Mouse (Mus musculus) stomach, postnatal 0 days (tissue): ENCODE results near the gene Apoa5. TPM values are rescaled to one million over a fixed set of nuclear protein-coding genes. Genes with fewer than 3 reads are reported as not detected.

Source experiments
- ATAC-seq: fragments of 200-750 bp; cut with Nextera tagmentation; 2 replicates; pipeline ENCODE4 v1.8.0; 2017; ENCODE audit not compliant: low FRiP score, low TSS enrichment
- DNase-seq: peaks from one replicate; pipeline ENCODE4 v3.0.0-alpha.2; 2016; ENCODE audit warnings: low spot score
- H3K27ac ChIP-seq: fragments of 300-500 bp; sonication (generic); replicated peaks from 2 replicates; pipeline ENCODE4 v1.5.1; 2014; ENCODE audit warnings: mild to moderate bottlenecking, control low read depth
- H3K27me3 ChIP-seq: fragments of 300-500 bp; sonication (generic); 2 replicates; pipeline ENCODE4 v1.6.1; 2014; ENCODE audit warnings: low read length; ENCODE audit not compliant: control insufficient read depth, insufficient read depth
- H3K36me3 ChIP-seq: fragments of 300-500 bp; sonication (generic); 2 replicates; pipeline ENCODE4 v1.6.1; 2014; ENCODE audit warnings: low read length, mixed read lengths; ENCODE audit not compliant: control insufficient read depth, insufficient read depth
- H3K4me1 ChIP-seq: fragments of 300-500 bp; sonication (generic); replicated peaks from 2 replicates; pipeline ENCODE4 v1.6.1; 2014; ENCODE audit warnings: antibody characterized with exemption; ENCODE audit not compliant: control insufficient read depth, insufficient read depth
- H3K4me2 ChIP-seq: fragments of 300-500 bp; sonication (generic); replicated peaks from 2 replicates; pipeline ENCODE4 v1.6.1; 2014; ENCODE audit warnings: low read depth, mild to moderate bottlenecking, control low read depth, moderate library complexity
- H3K4me3 ChIP-seq: fragments of 300-500 bp; sonication (generic); 2 replicates; pipeline ENCODE4 v1.5.1; 2014; ENCODE audit warnings: low read depth, low read length, control low read depth
- H3K9ac ChIP-seq: fragments of 300-500 bp; sonication (generic); 2 replicates; pipeline ENCODE4 v1.6.1; 2014; ENCODE audit warnings: mild to moderate bottlenecking, low read length, control low read depth, mixed read lengths
- H3K9me3 ChIP-seq: fragments of 300-500 bp; sonication (generic); 2 replicates; pipeline ENCODE4 v1.6.1; 2016; ENCODE audit warnings: low read length; ENCODE audit not compliant: control insufficient read depth
- CTCF ChIP-seq: IDR thresholded peaks from 2 replicates; pipeline ENCODE4 v1.5.1; 2016; ENCODE audit warnings: antibody characterized with exemption, low read depth, mild to moderate bottlenecking, moderate library complexity
- EP300 ChIP-seq: optimal IDR thresholded peaks from 2 replicates; pipeline ENCODE3; 2016; ENCODE audit warnings: antibody characterized with exemption
- WGBS: fragments of 180-500 bp; shearing (Covaris S2); extraction: QIAGEN DNeasy Blood & Tissue Kit; methylation state at CpG from one replicate; pipeline ENCODE4 v1.1.7; 2014; 5-methylcytosine and 5-hydroxymethylcytosine counted together
- polyA plus RNA-seq: library from polyadenylated mRNA; unstranded; fragments of >200 nt; fragmentation: Nextera tagmentation; extraction: Ambion mirVana; gene quantifications from 2 replicates; pipeline ENCODE4 v1.2.1, GENCODE M21; 2015

Apoa5 gene
- polyA plus RNA-seq, 1 experiment from 2014 or later: 0.47 TPM

GRCm38 (mm10) chr9:46302142-46302541 is 33.7 kb downstream of the Apoa5 start:
- Histone ChIP-seq H3K4me3 (no peak overlapping the region), H3K27ac (no peak overlapping the region), H3K9ac (no peak overlapping the region), H3K27me3 (no peaks in the 10 kb centered on the region), H3K36me3 (peaks cover 7% of the 10 kb centered on the region; the same call in 1 of the 2 replicates), H3K4me2 (no peak overlapping the region), H3K9me3 (no peaks in the 10 kb centered on the region), H3K4me1 (no peaks in the 10 kb centered on the region)
- no peak for TF ChIP-seq EP300
- TF ChIP-seq CTCF: peak; percentile 94
- WGBS: 10% methylated on average over 2 of the region's 2 CpGs
- no peak for ATAC-seq
- DNase-seq: peak; percentile 45

GRCm38 (mm10) chr9:46309121-46309520 is 40.7 kb downstream of the Apoa5 start:
- ATAC-seq: no peak

GRCm38 (mm10) chr9:46314507-46314906 is 46.1 kb downstream of the Apoa5 start:
- Histone ChIP-seq H3K27ac (no peak overlapping the region), H3K4me1 (no peaks in the 10 kb centered on the region), H3K27me3 (no peaks in the 10 kb centered on the region), H3K4me2 (no peak overlapping the region), H3K9ac (no peak overlapping the region), H3K36me3 (no peaks in the 10 kb centered on the region), H3K4me3 (no peak overlapping the region), H3K9me3 (no peaks in the 10 kb centered on the region)
- DNase-seq (peak; percentile 74), ATAC-seq (peak; percentile 54)
- peak; percentile 98 for TF ChIP-seq CTCF
- TF ChIP-seq EP300: no peak
- 9% methylated on average over 4 of the region's 4 CpGs for WGBS

More at GRCm38 (mm10) chr9:46309121-46309520, 40.7 kb downstream of the Apoa5 start:
- Histone ChIP-seq H3K36me3 (no peaks in the 10 kb centered on the region), H3K9ac (no peak overlapping the region), H3K4me2 (no peak overlapping the region), H3K4me3 (no peak overlapping the region), H3K9me3 (no peaks in the 10 kb centered on the region), H3K27me3 (no peaks in the 10 kb centered on the region), H3K4me1 (no peaks in the 10 kb centered on the region), H3K27ac (no peak overlapping the region)
- peak; percentile 51 for DNase-seq
- TF ChIP-seq EP300: no peak
- TF ChIP-seq CTCF: peak; percentile 69
- WGBS: 10% methylated on average over 7 of the region's 7 CpGs

GRCm38 (mm10) chr9:46314921-46315320 is 46.5 kb downstream of the Apoa5 start:
- ATAC-seq: no peak
- H3K27ac ChIP-seq: no peak overlapping the region
- H3K36me3 ChIP-seq: no peaks in the 10 kb centered on the region
- H3K4me1 ChIP-seq: no peaks in the 10 kb centered on the region
- no peaks in the 10 kb centered on the region for H3K27me3 ChIP-seq
- H3K9ac ChIP-seq: no peak overlapping the region
- DNase-seq: no peak
- TF ChIP-seq CTCF (no peak), EP300 (no peak)
- no peaks in the 10 kb centered on the region for H3K9me3 ChIP-seq
- WGBS: 48% methylated on average over 2 of the region's 2 CpGs
- H3K4me2 ChIP-seq: no peak overlapping the region
- H3K4me3 ChIP-seq: no peak overlapping the region

- H3K36me3 ChIP-seq: no peaks in the 10 kb centered on the region
- H3K4me3 ChIP-seq: no peak overlapping the region
- WGBS: 66% methylated on average over 11 of the region's 11 CpGs
- H3K27me3 ChIP-seq: no peaks in the 10 kb centered on the region
- DNase-seq: no peak
- H3K4me1 ChIP-seq: no peaks in the 10 kb centered on the region
- H3K9ac ChIP-seq: no peak overlapping the region
- ATAC-seq: no peak
- H3K27ac ChIP-seq: no peak overlapping the region
- TF ChIP-seq EP300: no peak
- TF ChIP-seq CTCF: no peak
- H3K4me2 ChIP-seq: no peak overlapping the region
- H3K9me3 ChIP-seq: no peaks in the 10 kb centered on the region
These were observed 47.5 kb downstream of the Apoa5 start for GRCm38 (mm10) chr9:46315807-46316365.

- TF ChIP-seq EP300: no peak
- no peak for TF ChIP-seq CTCF
- no peak overlapping the region for H3K4me3 ChIP-seq
- no peak overlapping the region for H3K4me2 ChIP-seq
- no peak overlapping the region for H3K9ac ChIP-seq
- H3K9me3 ChIP-seq: no peaks in the 10 kb centered on the region
- no peaks in the 10 kb centered on the region for H3K4me1 ChIP-seq
- no peak for DNase-seq
- WGBS: 38% methylated on average over 5 of the region's 5 CpGs
- H3K27ac ChIP-seq: no peak overlapping the region
- H3K36me3 ChIP-seq: no peaks in the 10 kb centered on the region
- ATAC-seq: no peak
- no peaks in the 10 kb centered on the region for H3K27me3 ChIP-seq
These were observed 48.0 kb downstream of the Apoa5 start for GRCm38 (mm10) chr9:46316388-46316787.
